Mouse (Mus musculus) midbrain, postnatal 0 days (tissue): ENCODE measurements around the gene Tspan14. TPM values are rescaled to one million over a fixed set of nuclear protein-coding genes. Genes with fewer than 3 reads are reported as not detected.

Experiments
- ATAC-seq: fragments of 200-750 bp; cut with Nextera tagmentation; 2 replicates; pipeline ENCODE4 v1.8.0; 2017; ENCODE audit warnings: moderate number of reproducible peaks, mild to moderate bottlenecking, moderate TSS enrichment, moderate library complexity; ENCODE audit not compliant: low FRiP score
- DNase-seq: peaks from one replicate; pipeline ENCODE4 v3.0.0-alpha.2; 2015; ENCODE audit warnings: low spot score
- H3K27ac ChIP-seq: fragments of 300-500 bp; sonication (generic); 2 replicates; pipeline ENCODE4 v1.5.1; 2014; ENCODE audit warnings: low read depth, mild to moderate bottlenecking, low read length, mixed read lengths
- H3K27me3 ChIP-seq: fragments of 300-500 bp; sonication (generic); 2 replicates; pipeline ENCODE4 v1.6.1; 2014; ENCODE audit warnings: low read length, control low read depth, mixed read lengths; ENCODE audit not compliant: insufficient read depth
- H3K36me3 ChIP-seq: fragments of 300-500 bp; sonication (generic); 2 replicates; pipeline ENCODE4 v1.6.1; 2014; ENCODE audit warnings: low read length, control low read depth, mixed read lengths; ENCODE audit not compliant: insufficient read depth
- H3K4me1 ChIP-seq: fragments of 300-500 bp; sonication (generic); 2 replicates; pipeline ENCODE4 v1.6.1; 2014; ENCODE audit warnings: mild to moderate bottlenecking, control low read depth, antibody characterized with exemption, low read length, mixed read lengths; ENCODE audit not compliant: insufficient read depth
- H3K4me2 ChIP-seq: fragments of 300-500 bp; sonication (generic); 2 replicates; pipeline ENCODE4 v1.6.1; 2014; ENCODE audit warnings: low read depth, mild to moderate bottlenecking, low read length, mixed read lengths; ENCODE audit not compliant: poor library complexity, severe bottlenecking
- H3K4me3 ChIP-seq: fragments of 300-500 bp; sonication (generic); 2 replicates; pipeline ENCODE4 v1.5.1; 2014; ENCODE audit warnings: low read depth, mild to moderate bottlenecking, low read length, moderate library complexity
- H3K9ac ChIP-seq: fragments of 300-500 bp; sonication (generic); replicated peaks from 2 replicates; pipeline ENCODE4 v1.6.1; 2014; ENCODE audit warnings: mild to moderate bottlenecking, low read length, moderate library complexity, mixed read lengths; ENCODE audit not compliant: poor library complexity, severe bottlenecking
- H3K9me3 ChIP-seq: fragments of 300-500 bp; sonication (generic); 2 replicates; pipeline ENCODE4 v1.6.1; 2016; ENCODE audit warnings: low read length, control low read depth
- CTCF ChIP-seq: IDR thresholded peaks from 2 replicates; pipeline ENCODE4 v1.5.1; 2016; ENCODE audit warnings: antibody characterized with exemption, mild to moderate bottlenecking
- WGBS: fragments of 180-500 bp; shearing (Covaris S2); extraction: QIAGEN DNeasy Blood & Tissue Kit; methylation state at CpG from one replicate; pipeline ENCODE4 v1.1.7; 2014; 5-methylcytosine and 5-hydroxymethylcytosine counted together
- polyA plus RNA-seq: library from polyadenylated mRNA; unstranded; fragments of >200 nt; fragmentation: Nextera tagmentation; extraction: Ambion mirVana; gene quantifications from 2 replicates; pipeline ENCODE4 v1.2.1, GENCODE M21; 2015
- total RNA-seq: library from RNA; depleted of rRNA; stranded (reverse); fragments of >200 nt; gene quantifications from 2 replicates; pipeline ENCODE4 v1.2.3, GENCODE M21; 2014

Gene Tspan14
- total and polyA plus RNA-seq, 2 experiments from 2014 or later = 28.3 to 31.2 TPM

DNA sequence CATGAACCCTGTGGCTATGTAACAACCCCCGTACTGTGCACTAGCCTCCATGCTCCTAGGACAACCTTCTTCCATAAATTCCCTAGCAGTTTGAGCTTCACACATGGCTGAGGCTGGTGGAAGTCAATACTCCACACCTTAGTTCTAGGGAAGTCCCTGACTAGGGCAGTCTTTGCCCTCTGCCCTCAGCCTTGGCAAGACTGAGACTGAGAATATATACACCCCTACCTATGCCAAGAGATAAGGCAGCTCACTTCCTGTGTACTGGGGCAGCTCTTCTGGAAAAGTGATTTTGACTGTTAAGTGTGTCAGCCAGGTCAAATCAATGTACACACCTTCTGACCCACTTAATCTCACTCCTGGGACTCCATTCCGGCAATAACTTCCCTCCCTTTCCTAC lies 39.6 kb downstream of the Tspan14 start:
- DNase-seq = no peak
- no peak overlapping the region for H3K4me2 ChIP-seq
- no peaks in the 10 kb centered on the region for H3K4me1 ChIP-seq
- H3K9ac ChIP-seq = no peak overlapping the region
- H3K27ac ChIP-seq = no peak overlapping the region
- TF ChIP-seq CTCF = no peak
- 90% methylated on average over 2 of the region's 2 CpGs for WGBS
- no peak for ATAC-seq
- no peaks in the 10 kb centered on the region for H3K36me3 ChIP-seq
- H3K27me3 ChIP-seq = no peaks in the 10 kb centered on the region
- no peaks in the 10 kb centered on the region for H3K9me3 ChIP-seq
- no peak overlapping the region for H3K4me3 ChIP-seq

- DNase-seq = peak; percentile 25
- H3K4me2 ChIP-seq = no peak overlapping the region
- H3K4me1 ChIP-seq = no peaks in the 10 kb centered on the region
- no peak for TF ChIP-seq CTCF
- no peak overlapping the region for H3K27ac ChIP-seq
- no peak for ATAC-seq
- H3K9me3 ChIP-seq = no peaks in the 10 kb centered on the region
- no peaks in the 10 kb centered on the region for H3K27me3 ChIP-seq
- no peak overlapping the region for H3K9ac ChIP-seq
- no peaks in the 10 kb centered on the region for H3K36me3 ChIP-seq
- H3K4me3 ChIP-seq = no peak overlapping the region
- 76% methylated on average over 10 of the region's 10 CpGs for WGBS
These were observed 42.1 kb downstream of the Tspan14 start for GRCm38 (mm10) chr14:40924378-40925113.

- DNase-seq (no peak), ATAC-seq (no peak)
- no peak overlapping the region for H3K4me2 ChIP-seq
- no peak overlapping the region for H3K4me3 ChIP-seq
- no peaks in the 10 kb centered on the region for H3K9me3 ChIP-seq
- H3K9ac ChIP-seq = no peak overlapping the region
- TF ChIP-seq CTCF = no peak
- H3K36me3 ChIP-seq = no peaks in the 10 kb centered on the region
- no peak overlapping the region for H3K27ac ChIP-seq
- no peaks in the 10 kb centered on the region for H3K27me3 ChIP-seq
- WGBS = 96% methylated on average over 1 of the region's 1 CpGs
- no peaks in the 10 kb centered on the region for H3K4me1 ChIP-seq
These were observed 45.4 kb downstream of the Tspan14 start for GRCm38 (mm10) chr14:40921241-40921640.

DNA sequence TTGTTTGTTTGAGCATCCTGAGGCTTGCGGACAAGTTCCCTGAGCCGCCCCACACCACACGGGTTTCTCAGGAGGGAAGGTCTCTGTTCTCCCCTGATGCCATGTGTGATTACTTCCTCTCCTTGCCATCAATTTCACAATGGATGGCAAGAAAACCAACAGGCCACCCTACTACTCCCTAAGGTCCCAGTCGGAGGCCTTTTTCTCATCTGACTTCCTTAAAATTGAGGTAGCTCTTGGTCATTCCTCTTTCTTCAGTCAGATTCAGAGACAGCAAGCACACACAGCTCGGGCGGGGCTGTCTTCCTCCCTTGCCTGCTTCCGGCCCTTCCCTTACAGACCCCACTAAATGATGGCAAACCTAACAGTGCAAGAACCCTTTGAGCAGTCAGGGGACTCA lies 47.1 kb downstream of the Tspan14 start:
- no peaks in the 10 kb centered on the region for H3K27me3 ChIP-seq
- H3K4me3 ChIP-seq = no peak overlapping the region
- 90% methylated on average over 7 of the region's 7 CpGs for WGBS
- no peak overlapping the region for H3K27ac ChIP-seq
- H3K9ac ChIP-seq = no peak overlapping the region
- no peaks in the 10 kb centered on the region for H3K4me1 ChIP-seq
- no peaks in the 10 kb centered on the region for H3K9me3 ChIP-seq
- no peak overlapping the region for H3K4me2 ChIP-seq
- DNase-seq (no peak), ATAC-seq (no peak)
- peaks cover 7% of the 10 kb centered on the region for H3K36me3 ChIP-seq
- no peak for TF ChIP-seq CTCF

GRCm38 (mm10) chr14:40918477-40918876 lies 48.1 kb downstream of the Tspan14 start:
- Histone ChIP-seq H3K9me3 (no peaks in the 10 kb centered on the region), H3K9ac (no peak overlapping the region), H3K4me2 (no peak overlapping the region), H3K36me3 (peaks cover 11% of the 10 kb centered on the region), H3K4me1 (no peaks in the 10 kb centered on the region), H3K27ac (no peak overlapping the region), H3K4me3 (no peak overlapping the region), H3K27me3 (no peaks in the 10 kb centered on the region)
- ATAC-seq = no peak
- 75% methylated on average over 3 of the region's 7 CpGs for whole genome bisulfite sequencing
- no peak for TF ChIP-seq CTCF
- DNase-seq = no peak

GRCm38 (mm10) chr14:40917632-40918031 lies 49.0 kb downstream of the Tspan14 start:
- no peaks in the 10 kb centered on the region for H3K27me3 ChIP-seq
- ATAC-seq (peak; percentile 67), DNase-seq (peak; percentile 86)
- H3K4me2 ChIP-seq = no peak overlapping the region
- H3K27ac ChIP-seq = no peak overlapping the region
- 0% methylated on average over 1 of the region's 1 CpGs for WGBS
- TF ChIP-seq CTCF = peak; percentile 96
- no peak overlapping the region for H3K9ac ChIP-seq
- H3K36me3 ChIP-seq = peaks cover 17% of the 10 kb centered on the region
- no peaks in the 10 kb centered on the region for H3K4me1 ChIP-seq
- H3K9me3 ChIP-seq = no peaks in the 10 kb centered on the region
- no peak overlapping the region for H3K4me3 ChIP-seq
